Mouse (Mus musculus) lung, postnatal 25 days (tissue): ENCODE data around the gene Gpr39.

Source experiments
- DNase-seq: peaks from one replicate; pipeline ENCODE4 v3.0.0; 2022; ENCODE audit warnings: low spot score

Gpr39 gene

DNA sequence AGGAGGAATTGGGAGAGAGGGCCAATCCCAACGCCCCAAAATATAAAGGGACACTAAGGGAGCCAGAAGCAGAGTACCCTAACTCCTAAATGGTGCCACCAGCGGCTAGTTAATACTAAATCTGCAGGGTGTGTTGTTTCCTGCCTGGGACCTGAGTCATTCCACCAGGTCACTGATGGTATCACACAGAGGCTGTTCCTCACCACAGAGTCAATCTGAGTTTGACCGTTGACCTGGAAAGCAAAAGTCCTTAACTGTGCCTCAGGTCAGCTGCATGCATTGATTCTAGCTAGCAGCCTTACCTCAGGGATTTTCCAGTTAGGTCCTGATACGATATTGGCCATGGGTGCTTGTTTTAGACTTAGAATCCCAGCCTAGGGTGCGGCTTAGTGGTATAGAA, 17.5 kb downstream of the Gpr39 start:
- no peak for DNase-seq

DNA sequence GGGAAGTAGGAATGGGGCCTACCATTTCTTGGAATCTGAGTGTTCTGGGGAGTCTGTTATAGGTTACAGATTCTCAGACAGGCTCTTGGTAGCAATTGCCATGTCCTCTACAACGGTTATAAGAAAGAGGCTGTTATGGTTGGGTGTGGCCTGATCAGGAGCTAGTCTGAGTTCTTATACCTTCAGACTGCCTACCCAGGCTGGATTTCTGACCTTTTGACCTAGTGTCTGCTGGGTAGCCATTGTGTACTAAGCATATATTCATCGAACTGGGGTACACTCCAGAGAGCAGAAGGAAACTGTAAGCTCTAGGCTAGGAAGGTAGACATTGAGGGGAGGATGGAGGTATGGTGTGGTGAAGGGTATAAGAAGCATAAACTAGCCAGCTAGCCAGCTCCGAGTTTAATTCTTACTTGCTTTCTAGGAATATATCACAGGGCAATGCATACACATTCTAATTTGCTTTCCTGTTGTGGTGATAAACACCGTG, 24.4 kb downstream of the Gpr39 start:
- no peak for DNase-seq

DNA sequence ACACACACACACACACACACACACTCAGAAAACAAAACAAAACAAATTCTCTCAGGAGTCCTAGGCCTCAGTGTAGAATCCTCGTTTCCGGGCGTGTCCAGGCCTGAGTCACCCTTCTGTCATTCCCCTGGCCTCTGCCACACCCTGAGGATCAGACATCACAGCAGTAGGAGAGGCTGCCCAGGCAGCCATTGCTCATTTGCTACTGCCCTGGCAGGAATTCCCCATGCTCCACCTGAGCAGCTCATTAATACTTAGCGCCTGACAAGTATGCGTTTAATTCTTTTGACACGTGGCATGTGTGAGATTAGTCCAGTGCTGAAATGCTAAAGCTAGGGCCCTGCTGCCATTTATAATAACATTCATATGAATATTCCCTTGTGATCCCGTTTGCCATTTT, 25.0 kb downstream of the Gpr39 start:
- DNase-seq: no peak

GRCm38 (mm10) chr1:125702326-125702725, 25.5 kb downstream of the Gpr39 start:
- DNase-seq: no peak

GRCm38 (mm10) chr1:125705412-125705811, 28.6 kb downstream of the Gpr39 start:
- DNase-seq: no peak

- DNase-seq: no peak
Measured at GRCm38 (mm10) chr1:125715286-125715685, 38.5 kb downstream of the Gpr39 start.

GRCm38 (mm10) chr1:125716241-125716640, 39.4 kb downstream of the Gpr39 start:
- no peak for DNase-seq

- DNase-seq: no peak
Measured at GRCm38 (mm10) chr1:125717906-125718305, 41.1 kb downstream of the Gpr39 start.

DNA sequence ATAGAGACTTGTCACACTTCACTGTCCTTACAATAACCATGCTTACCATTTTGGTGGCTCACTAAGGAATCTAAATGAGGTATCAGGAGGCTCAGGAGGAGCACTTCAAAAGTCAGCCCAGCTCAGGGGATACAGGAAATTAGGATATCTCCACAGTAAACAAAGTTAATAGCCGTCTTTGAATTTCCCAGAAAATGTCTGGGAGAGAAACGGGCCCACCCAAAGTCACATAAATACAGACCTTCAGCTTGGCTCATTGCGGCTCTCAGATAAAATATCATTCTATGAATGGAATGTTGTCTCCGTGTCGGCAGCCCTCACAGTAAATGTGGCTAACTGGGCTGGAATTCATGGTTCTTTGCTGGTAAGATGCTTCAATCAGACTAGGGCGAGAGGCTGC, 42.3 kb downstream of the Gpr39 start:
- DNase-seq: no peak

DNA sequence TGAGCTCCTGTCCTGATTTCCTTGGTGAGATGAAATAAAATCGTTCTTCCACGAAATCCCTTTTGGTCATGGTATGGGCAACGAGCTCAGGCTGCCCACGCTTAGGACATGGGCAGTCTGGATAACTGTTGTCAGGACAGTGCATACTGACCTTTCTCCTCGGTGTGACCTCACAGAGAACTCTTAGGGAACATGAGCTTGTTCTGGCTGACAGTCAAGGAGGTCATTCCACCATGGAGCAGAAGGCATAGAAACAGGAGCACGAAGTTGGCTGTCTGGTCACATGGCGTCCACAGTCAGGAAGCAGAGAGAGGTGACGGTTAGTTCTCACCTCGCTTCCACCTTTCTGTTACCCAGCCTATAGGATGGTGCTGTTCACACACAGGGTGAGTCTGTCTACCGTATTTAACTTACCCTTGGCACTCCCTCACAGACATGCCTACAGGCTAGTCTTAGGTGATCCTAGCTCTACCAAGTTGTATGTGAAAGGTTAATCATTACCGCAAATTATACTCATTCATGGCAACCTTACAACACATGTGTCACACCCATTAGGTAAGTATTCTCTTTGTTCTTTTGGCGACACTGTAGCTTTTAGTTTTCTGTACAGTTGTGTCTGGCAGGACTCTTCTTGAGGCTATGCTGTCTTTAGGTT, 44.4 kb downstream of the Gpr39 start:
- no peak for DNase-seq

DNA sequence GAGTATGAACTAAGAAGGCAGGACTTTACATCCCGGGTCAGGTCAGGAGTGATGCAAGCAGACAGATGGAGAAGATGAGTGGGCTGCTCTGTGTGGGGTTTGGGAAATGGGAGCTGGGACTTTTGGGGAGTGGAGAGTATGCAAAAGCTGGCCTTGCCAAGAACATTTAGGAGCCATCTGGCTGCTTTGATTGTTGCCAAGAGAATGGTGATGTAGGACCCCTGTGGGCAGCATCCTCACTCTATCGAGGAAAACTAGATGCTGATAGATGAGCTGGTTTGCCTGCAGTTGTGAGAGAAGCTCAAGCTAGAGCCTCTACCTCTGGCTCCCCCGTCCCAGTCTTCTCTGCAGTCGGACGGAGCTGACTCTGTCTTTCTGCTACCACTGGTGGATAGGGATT, 47.5 kb downstream of the Gpr39 start:
- DNase-seq: no peak

- no peak for DNase-seq
Measured at GRCm38 (mm10) chr1:125729025-125729565, 52.3 kb downstream of the Gpr39 start.

DNA sequence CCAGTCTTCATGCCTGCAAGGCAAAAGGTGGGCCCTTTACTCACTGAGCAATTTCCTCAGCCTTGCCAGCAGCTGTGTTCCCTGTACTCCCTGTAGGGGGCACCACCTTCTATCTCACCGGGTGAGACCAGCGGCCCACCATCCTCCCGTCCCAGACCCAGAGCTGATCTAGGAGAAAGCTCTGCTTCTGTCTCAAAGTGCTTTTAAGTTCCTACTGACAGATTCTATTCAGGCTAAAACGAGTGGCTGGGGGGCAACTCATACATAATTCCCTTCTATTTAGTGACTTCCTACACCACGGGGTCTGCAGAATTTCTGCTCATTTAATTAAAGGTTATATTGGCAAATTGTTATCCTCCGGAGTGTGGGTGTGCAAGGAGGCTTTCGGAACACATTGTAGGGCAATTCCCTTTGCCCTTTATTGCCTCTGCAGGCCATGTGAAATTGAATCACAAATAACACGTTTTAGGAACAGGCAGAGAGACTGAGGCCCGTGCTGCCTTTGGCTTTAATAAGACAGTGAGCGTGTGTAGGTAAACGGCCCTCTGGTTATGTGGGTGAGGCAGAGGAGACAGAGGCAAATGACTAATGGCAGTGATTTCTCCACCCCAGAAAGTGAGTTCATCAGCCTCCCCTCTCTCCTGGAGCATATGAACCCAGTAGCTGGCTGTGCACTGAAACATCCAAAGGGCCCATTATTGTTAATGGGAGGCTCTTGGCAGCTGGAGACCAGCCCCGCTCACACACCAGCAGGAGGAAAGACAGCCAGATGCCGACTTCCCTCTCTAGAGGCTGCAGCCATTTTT, 53.1 kb downstream of the Gpr39 start:
- no peak for DNase-seq

DNA sequence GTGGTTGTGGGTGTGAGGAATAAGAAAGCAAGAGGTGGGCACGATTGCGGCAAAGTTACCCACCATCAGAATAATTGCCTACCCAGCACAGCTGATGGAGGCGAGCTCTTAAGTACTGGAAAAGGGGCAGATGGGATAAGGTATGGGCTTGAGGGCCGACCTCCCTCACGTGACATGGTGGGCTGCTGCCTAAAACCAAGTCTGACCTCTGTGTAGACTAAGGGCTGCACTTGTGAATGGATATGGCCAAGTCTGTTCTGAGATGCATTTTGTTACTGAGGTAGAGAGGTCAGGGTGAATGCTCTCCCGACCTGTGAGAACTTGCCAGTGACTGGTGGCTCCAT, 53.7 kb downstream of the Gpr39 start:
- no peak for DNase-seq

DNA sequence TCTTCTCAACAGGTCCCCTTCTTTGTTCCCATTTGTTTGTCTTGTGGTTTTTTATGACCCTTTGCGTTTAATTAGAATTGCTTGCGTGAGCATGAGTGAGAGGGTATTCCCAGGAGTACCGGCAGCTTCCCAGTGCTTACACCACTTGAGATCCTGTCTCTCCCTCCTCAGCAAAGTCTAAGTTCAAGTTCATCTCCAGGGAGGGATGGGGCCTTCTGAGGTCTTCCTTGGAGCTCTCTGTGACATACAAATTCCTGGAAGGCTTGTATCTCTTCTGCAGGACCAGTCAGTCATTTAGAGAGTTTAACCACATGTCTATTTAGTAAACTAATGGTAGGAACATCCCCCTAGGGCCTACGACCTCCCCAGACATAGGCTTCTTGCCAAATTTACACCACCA, 55.1 kb downstream of the Gpr39 start:
- no peak for DNase-seq

- no peak for DNase-seq
Measured at GRCm38 (mm10) chr1:125744766-125745165, 68.0 kb downstream of the Gpr39 start.

GRCm38 (mm10) chr1:125755335-125755996, 78.7 kb downstream of the Gpr39 start:
- DNase-seq: peak; percentile 52

DNA sequence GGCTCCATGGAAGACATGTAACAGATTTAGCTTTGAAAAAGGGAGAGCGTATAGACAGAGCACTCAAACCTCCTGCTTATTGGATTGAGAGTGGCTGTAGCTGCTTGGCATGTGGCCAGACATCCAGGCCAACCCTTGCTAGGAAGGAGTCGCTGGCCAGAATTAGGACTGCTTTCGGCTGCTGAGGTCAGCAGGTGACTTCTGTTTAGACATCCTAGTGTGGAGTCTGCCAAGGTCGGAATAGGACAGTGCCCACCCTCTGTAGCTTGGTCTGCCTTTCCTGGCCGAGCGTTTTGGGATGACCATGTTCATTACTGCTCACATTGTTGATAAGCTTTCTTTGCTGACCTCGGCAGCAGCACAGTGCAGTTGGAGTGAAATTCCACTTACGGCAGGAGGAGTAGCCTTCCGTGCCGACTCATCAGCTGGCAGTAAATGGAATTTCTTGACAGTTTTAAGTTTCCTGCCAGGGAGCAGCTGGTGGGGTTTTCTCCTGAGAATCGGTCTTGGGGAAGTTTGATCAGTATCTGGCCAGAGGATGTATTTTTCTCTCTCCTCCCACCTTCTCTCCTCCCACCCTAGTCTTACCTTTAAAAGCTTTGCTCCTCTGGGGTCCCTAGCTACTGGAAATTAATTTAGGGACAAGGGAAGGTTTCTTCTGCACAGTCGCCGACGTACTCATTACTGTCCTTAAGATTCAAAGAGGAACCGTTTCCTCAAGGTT, 83.3 kb downstream of the Gpr39 start:
- peak; percentile 29 for DNase-seq

DNA sequence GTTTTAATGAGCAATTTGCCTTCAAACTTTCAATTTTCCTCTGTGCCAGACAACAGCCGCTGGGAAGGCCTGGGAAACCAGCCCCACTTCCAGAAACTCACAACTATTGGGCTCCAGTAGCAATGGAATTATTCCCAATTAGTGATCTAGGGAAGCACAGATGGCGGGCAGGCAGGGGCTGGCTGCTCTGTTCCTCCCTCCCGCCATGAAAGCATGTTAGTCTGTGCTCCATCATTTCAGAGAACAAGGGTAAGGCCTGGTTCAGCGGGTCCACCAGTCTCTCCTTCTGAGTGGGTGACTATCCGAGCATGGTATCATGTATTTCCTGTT, 83.9 kb downstream of the Gpr39 start:
- DNase-seq: no peak

DNA sequence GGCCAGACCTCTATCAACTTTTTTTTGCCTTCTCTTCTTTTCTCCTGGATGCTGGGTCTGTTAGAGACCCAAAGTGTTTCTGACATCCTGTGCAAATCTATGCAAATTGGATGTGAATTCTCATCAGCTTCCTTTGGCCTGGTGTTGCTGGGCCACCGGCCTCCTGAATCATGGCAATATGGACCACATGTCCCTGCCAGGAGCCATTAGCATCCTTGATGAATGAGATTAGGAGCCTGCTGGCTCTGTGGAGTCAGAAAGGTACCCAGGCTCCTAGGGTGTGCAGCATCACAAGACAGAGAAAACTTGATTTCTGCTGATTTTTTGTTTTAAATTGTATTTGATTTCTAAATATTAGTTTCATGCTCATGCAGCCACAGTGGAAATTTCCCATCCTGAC, 85.3 kb downstream of the Gpr39 start:
- no peak for DNase-seq

DNA sequence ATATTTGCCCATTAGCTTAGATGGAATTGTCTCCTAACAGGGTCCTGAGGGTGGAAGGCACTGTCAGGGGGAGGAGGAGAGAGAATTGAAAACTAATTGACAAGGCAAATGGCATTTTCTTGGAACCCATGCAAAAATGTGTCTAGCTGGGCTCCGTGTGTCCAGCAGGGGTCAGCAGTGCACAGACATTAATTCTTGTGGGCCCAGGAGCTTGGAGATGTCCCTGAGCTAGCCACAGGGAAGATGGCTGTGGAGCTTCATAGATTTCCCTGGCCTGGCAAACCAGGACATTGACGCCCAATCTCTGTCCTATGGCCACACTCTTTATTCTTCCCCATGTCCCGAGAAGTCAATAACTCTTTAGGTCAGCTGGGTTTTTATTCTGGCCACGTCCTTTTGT, 113.0 kb downstream of the Gpr39 start:
- DNase-seq: peak; percentile 51

GRCm38 (mm10) chr1:125800506-125800905, 123.7 kb downstream of the Gpr39 start:
- DNase-seq: no peak
